Mouse (Mus musculus) small intestine, adult 2 months (tissue): ENCODE results near the gene Fasn. TPM values are rescaled to one million over a fixed set of nuclear protein-coding genes. Genes with fewer than 3 reads are reported as not detected.

ENCODE experiments used
- H3K27ac ChIP-seq: fragments of 200-500 bp; 2 replicates; pipeline ENCODE4 v1.5.1; 2012; ENCODE audit warnings: low read depth, low read length, control low read depth, inconsistent platforms; ENCODE audit not compliant: insufficient read depth
- H3K27me3 ChIP-seq: fragments of 200-500 bp; 2 replicates; pipeline ENCODE4 v1.6.1; 2012; ENCODE audit warnings: mild to moderate bottlenecking, moderate library complexity, low read length, inconsistent platforms; ENCODE audit not compliant: control insufficient read depth, insufficient read depth
- H3K36me3 ChIP-seq: fragments of 200-500 bp; 2 replicates; pipeline ENCODE4 v1.6.1; 2012; ENCODE audit warnings: mild to moderate bottlenecking, low read length, control low read depth, inconsistent platforms; ENCODE audit not compliant: control insufficient read depth, insufficient read depth
- H3K4me1 ChIP-seq: fragments of 200-500 bp; 2 replicates; pipeline ENCODE4 v1.6.1; 2012; ENCODE audit warnings: low read length, inconsistent platforms, mixed read lengths; ENCODE audit not compliant: control insufficient read depth, insufficient read depth, insufficient read length
- H3K4me3 ChIP-seq: fragments of 200-500 bp; 2 replicates; pipeline ENCODE4 v1.5.1; 2012; ENCODE audit warnings: low read depth, mild to moderate bottlenecking, control low read depth, inconsistent platforms, low read length, moderate library complexity
- CTCF ChIP-seq: fragments of 200-500 bp; IDR thresholded peaks from 2 replicates; pipeline ENCODE4 v1.5.1; 2012; ENCODE audit warnings: low read depth, mild to moderate bottlenecking, control low read depth, inconsistent platforms, low read length, moderate library complexity, mixed read lengths; ENCODE audit not compliant: insufficient replicate concordance, insufficient read length; ENCODE audit errors: extremely low read depth
- POLR2A ChIP-seq: fragments of 200-500 bp; IDR thresholded peaks from 2 replicates; pipeline ENCODE4 v1.6.1; 2012; ENCODE audit warnings: low read depth, mild to moderate bottlenecking, control low read depth, inconsistent platforms, low read length, moderate library complexity
- WGBS: fragments of 180-500 bp; shearing (Covaris S2); methylation state at CpG from one replicate; pipeline ENCODE4 v1.1.7; 2018; 5-methylcytosine and 5-hydroxymethylcytosine counted together
- polyA plus RNA-seq: library from polyadenylated mRNA; depleted of rRNA; stranded (reverse); fragments of >200 nt; gene quantifications from 2 replicates; pipeline ENCODE4 v1.2.3, GENCODE M21; 2012; rRNA removed

Fasn gene
- polyA plus RNA-seq, 1 experiment, result 151 TPM

DNA sequence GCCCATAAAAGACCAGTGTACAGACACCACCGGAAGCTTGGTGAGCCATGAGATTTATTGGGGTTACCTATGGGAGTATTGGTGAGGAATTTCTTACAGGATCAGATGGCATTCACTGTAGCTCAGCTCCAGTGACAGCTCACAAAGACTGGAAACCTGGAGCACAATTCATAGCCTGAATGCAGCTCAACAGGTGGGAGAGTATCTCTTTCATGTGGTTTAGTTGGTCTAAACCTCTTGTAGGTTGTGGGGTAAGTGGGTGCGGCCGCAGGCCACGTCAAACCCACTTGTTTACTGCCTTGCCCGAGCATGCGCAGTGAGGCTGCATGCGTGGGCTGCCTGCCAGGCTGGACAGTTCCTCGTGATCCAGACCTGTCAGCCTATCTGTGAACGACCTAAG is 64.1 kb downstream of the Fasn start:
- 76% methylated on average over 9 of the region's 9 CpGs for WGBS
- no peak overlapping the region for H3K4me3 ChIP-seq
- TF ChIP-seq CTCF (no peak), POLR2A (no peak)
- H3K27ac ChIP-seq, result no peak overlapping the region
- H3K4me1 ChIP-seq, result peaks cover 4% of the 10 kb centered on the region
- H3K27me3 ChIP-seq, result no peaks in the 10 kb centered on the region
- H3K36me3 ChIP-seq, result no peaks in the 10 kb centered on the region

Other genes with a start within 250 kb of the Fasn start
- 489 and 1,022 TPM in 2 replicates for gene Arhgdia, start 242.9 kb downstream of the Fasn start, polyA plus RNA-seq
- 12.0 and 24.0 TPM in 2 replicates for gene Alyref, start 226.2 kb downstream of the Fasn start, polyA plus RNA-seq
- gene Anapc11, start 226.1 kb downstream of the Fasn start, polyA plus RNA-seq, result 46.4 and 97.9 TPM in 2 replicates
- gene Npb, start 216.1 kb downstream of the Fasn start, polyA plus RNA-seq, result 0.98 and 7.2 TPM in 2 replicates
- gene Pcyt2, start 206.6 kb downstream of the Fasn start, polyA plus RNA-seq, result 449 and 1,029 TPM in 2 replicates
- gene Sirt7, start 199.3 kb downstream of the Fasn start, polyA plus RNA-seq, result 99.1 and 147 TPM in 2 replicates
- gene Mafg, start 190.9 kb downstream of the Fasn start, polyA plus RNA-seq, result 24.8 and 33.6 TPM in 2 replicates
- gene Pycr1, start 180.8 kb downstream of the Fasn start, polyA plus RNA-seq, result 17.1 and 19.9 TPM in 2 replicates
- 0.39 and 1.0 TPM in 2 replicates for gene Myadml2, start 176.4 kb downstream of the Fasn start, polyA plus RNA-seq
- gene Notum, start 163.4 kb downstream of the Fasn start, polyA plus RNA-seq, result 0.67 and 0.99 TPM in 2 replicates
- 86.9 and 138 TPM in 2 replicates for gene Aspscr1, start 151.6 kb downstream of the Fasn start, polyA plus RNA-seq
- 38.4 and 46.2 TPM in 2 replicates for gene Cenpx, start 110.8 kb downstream of the Fasn start, polyA plus RNA-seq
- 22.0 and 23.9 TPM in 2 replicates for gene Lrrc45, start 110.6 kb downstream of the Fasn start, polyA plus RNA-seq
- gene Rac3, start 103.1 kb downstream of the Fasn start, polyA plus RNA-seq, result 4.1 and 5.1 TPM in 2 replicates
- 102 and 127 TPM in 2 replicates for gene Dcxr, start 97.3 kb downstream of the Fasn start, polyA plus RNA-seq
- gene Cbr2, start 92.4 kb downstream of the Fasn start, polyA plus RNA-seq, result 1.2 and 11.4 TPM in 2 replicates
- 1.4 and 58.5 TPM in 2 replicates for gene Hmga1b, start 61.8 kb downstream of the Fasn start, polyA plus RNA-seq
- 41.0 and 90.5 TPM in 2 replicates for gene Rfng, start 40.3 kb downstream of the Fasn start, polyA plus RNA-seq
- gene Gps1, start 40.3 kb downstream of the Fasn start, polyA plus RNA-seq, result 57.5 and 86.4 TPM in 2 replicates
- gene Dus1l, start 28.1 kb downstream of the Fasn start, polyA plus RNA-seq, result 24.1 and 29.0 TPM in 2 replicates
- 0.43 and 0.84 TPM in 2 replicates for gene Ccdc57, start 108.3 kb upstream of the Fasn start, polyA plus RNA-seq
- 56.8 and 68.9 TPM in 2 replicates for gene Slc16a3, start 123.9 kb upstream of the Fasn start, polyA plus RNA-seq
- 26.5 and 60.8 TPM in 2 replicates for gene Csnk1d, start 166.8 kb upstream of the Fasn start, polyA plus RNA-seq
- 41.0 and 57.7 TPM in 2 replicates for gene Cd7, start 214.9 kb upstream of the Fasn start, polyA plus RNA-seq
- gene Sectm1b, start 239.0 kb upstream of the Fasn start, polyA plus RNA-seq, result 152 and 325 TPM in 2 replicates